Mouse (Mus musculus) G1E (cell line): Measurements from ENCODE around the gene Slco1c1. TPM values are rescaled to one million over a fixed set of nuclear protein-coding genes. Genes with fewer than 3 reads are reported as not detected.

ENCODE experiments used
- ATAC-seq: 2 replicates; pipeline ENCODE4 v1.8.0; 2016; ENCODE audit warnings: mild to moderate bottlenecking; ENCODE audit not compliant: insufficient number of reproducible peaks, poor library complexity, low FRiP score, severe bottlenecking; ENCODE audit errors: extremely low read depth
- DNase-seq: peaks from one replicate; pipeline ENCODE4 v3.0.0; 2012; ENCODE audit warnings: low spot score
- H3K27me3 ChIP-seq: 2 replicates; pipeline ENCODE4 v1.6.1; 2012; ENCODE audit warnings: mild to moderate bottlenecking, low read length, inconsistent platforms; ENCODE audit not compliant: insufficient read depth
- H3K36me3 ChIP-seq: replicated peaks from 2 replicates; pipeline ENCODE3; 2012; ENCODE audit warnings: mild to moderate bottlenecking, inconsistent platforms
- H3K4me1 ChIP-seq: 2 replicates; pipeline ENCODE4 v1.6.1; 2012; ENCODE audit warnings: low read depth, low read length, inconsistent platforms, mixed read lengths; ENCODE audit not compliant: insufficient read depth
- H3K4me3 ChIP-seq: 2 replicates; pipeline ENCODE4 v1.5.1; 2012; ENCODE audit warnings: low read depth, mild to moderate bottlenecking, inconsistent platforms, low read length, moderate library complexity, mixed read lengths
- H3K9me3 ChIP-seq: replicated peaks from 2 replicates; pipeline ENCODE4 v1.6.1; 2012; ENCODE audit warnings: inconsistent platforms
- CTCF ChIP-seq: IDR thresholded peaks from 2 replicates; pipeline ENCODE4 v1.5.1; 2012; ENCODE audit warnings: low read depth, low read length, inconsistent platforms, mixed read lengths
- GATA1 ChIP-seq: IDR thresholded peaks from 2 replicates; pipeline ENCODE4 v1.6.1; 2012; ENCODE audit warnings: borderline replicate concordance, low read length, inconsistent platforms, mixed read lengths
- GATA2 ChIP-seq: IDR thresholded peaks from 2 replicates; pipeline ENCODE4 v1.6.1; 2012; ENCODE audit warnings: low read depth, low read length, inconsistent platforms, borderline replicate concordance
- POLR2AphosphoS5 ChIP-seq: IDR thresholded peaks from 2 replicates; pipeline ENCODE4 v1.6.1; 2012; ENCODE audit warnings: low read depth, low read length, inconsistent platforms; ENCODE audit not compliant: insufficient replicate concordance
- TAL1 ChIP-seq: conservative IDR thresholded peaks from 2 replicates; pipeline ENCODE4 v1.6.1; 2012; ENCODE audit warnings: low read depth, low read length, inconsistent platforms, mixed read lengths
- polyA plus RNA-seq: library from polyadenylated mRNA; stranded (reverse); fragments of >175 nt; gene quantifications from 2 replicates; pipeline ENCODE4 v1.2.3, GENCODE M21; 2012
- total RNA-seq, 2 experiments: library from RNA; stranded (forward) in 1 of 2; stranded (reverse) in 1 of 2; fragments of 200-1000 nt in 1 of 2; fragments of >200 nt in 1 of 2; fragmentation: Nextera tagmentation in 1 of 2; gene quantifications; 2 replicates each; pipeline ENCODE4 v1.2.3; 2014 to 2017

Gene Slco1c1
- total RNA-seq (2014; fragmentation: Nextera tagmentation) = not detected in 2 replicates
- total RNA-seq (2017) = 0.11 TPM in 1 of 2 replicates, not detected in the other
- polyA plus RNA-seq = not detected in 2 replicates

DNA sequence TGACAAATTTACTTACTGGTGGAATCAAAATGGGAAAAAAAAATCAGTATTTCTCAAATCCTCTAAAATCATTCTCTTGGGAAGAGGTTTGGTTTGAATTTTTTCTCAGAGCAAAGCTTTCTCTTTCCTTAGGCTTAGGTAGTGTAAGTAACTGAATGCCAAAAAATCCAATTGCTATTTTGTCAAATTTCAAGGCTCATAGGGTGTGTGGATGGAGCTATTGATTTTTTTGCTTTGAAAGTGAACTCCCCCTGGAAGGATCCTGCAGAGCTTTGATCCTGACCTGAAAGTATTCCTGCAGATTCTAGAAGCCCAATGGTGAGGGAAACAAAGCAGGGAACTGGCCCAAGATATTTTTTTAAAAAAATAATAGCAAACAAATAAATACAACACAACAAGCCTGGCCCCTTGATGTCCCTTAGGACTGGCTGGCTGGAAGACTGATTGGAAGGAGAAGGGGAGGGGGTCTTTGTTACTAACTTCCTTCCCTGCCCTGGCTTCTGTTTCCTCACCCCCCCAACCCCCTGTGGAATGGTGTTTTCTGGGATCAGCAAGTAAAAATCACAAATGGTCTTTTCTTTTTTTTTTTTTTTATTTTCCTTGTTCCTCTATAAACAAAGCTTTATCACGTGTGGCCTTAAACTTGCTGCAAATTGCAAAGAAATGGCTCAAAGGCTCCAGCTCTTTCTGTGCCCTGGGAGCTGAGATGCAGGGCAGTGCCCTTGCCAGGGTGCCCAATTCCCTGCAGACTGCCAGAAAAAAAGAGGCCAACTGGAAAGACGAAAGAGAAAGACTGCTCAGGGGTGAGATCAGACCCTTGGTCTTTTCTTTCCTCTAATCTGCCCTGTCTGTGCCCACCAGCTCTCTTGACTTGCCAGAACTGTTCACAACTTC lies at the start of gene Slco1c1:
Gene Slco1c1, plus strand, starts transcription at position 622 of the 894 bp plus-strand sequence.
- ATAC-seq = no peak
- Histone ChIP-seq H3K9me3 (peaks cover 11% of the 10 kb centered on the region), H3K27me3 (no peaks in the 10 kb centered on the region), H3K4me1 (no peaks in the 10 kb centered on the region), H3K4me3 (no peak within 1 kb of the TSS), H3K36me3 (no peaks in the 10 kb centered on the region)
- TF ChIP-seq TAL1 = no peak
- no peak for TF ChIP-seq POLR2AphosphoS5
- no peak for TF ChIP-seq CTCF
- TF ChIP-seq GATA2 = no peak
- no peak for TF ChIP-seq GATA1
- DNase-seq = no peak

GRCm38 (mm10) chr6:141474696-141475095 lies 49.5 kb upstream of the Slco1c1 start:
- TF ChIP-seq GATA1 = no peak
- no peak for TF ChIP-seq TAL1
- TF ChIP-seq GATA2 = no peak
- no peak for ATAC-seq
- H3K9me3 ChIP-seq = peaks cover 24% of the 10 kb centered on the region

DNA sequence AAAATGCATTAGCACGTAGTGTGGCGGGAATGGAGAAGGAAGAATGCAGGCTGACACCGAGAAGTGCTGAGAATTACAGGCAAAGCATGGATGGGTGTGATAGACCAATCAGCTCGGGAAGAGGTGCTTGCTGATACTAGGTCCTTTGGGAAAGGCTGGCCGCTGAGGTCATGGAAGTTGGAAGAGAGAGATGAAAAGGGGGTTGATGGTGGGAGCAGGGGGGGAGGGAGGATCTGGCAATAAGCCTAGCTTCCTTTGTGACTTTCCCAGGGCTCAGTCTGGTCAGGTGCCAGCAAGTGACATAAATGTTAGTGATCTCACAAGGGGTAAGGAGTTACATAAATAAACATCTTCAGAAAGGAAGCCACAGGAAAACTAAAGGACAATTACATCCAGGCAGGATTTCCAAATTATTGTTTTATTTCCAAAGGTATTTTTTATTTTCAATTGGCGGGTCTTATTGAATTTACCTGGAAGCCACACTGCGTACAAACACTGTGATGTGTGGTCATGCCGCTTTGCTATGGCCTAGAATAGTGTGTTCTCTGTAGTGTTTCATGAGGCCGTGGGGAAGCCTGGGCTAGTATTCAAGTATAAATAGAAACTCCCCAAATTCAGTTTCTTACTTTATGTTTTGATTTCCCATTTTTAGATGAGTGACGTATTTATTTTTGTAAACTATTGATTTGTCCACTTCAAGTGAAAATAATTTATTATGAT lies 38.7 kb upstream of the Slco1c1 start:
- TF ChIP-seq CTCF (no peak), GATA1 (no peak), GATA2 (no peak), TAL1 (no peak), POLR2AphosphoS5 (no peak)
- H3K27me3 ChIP-seq = no peaks in the 10 kb centered on the region
- ATAC-seq (no peak), DNase-seq (no peak)
- H3K4me3 ChIP-seq = no peak overlapping the region
- H3K9me3 ChIP-seq = peaks cover 18% of the 10 kb centered on the region
- no peaks in the 10 kb centered on the region for H3K36me3 ChIP-seq
- H3K4me1 ChIP-seq = no peaks in the 10 kb centered on the region

More at GRCm38 (mm10) chr6:141474696-141475095, 49.5 kb upstream of the Slco1c1 start:
- Histone ChIP-seq H3K27me3 (no peaks in the 10 kb centered on the region), H3K4me3 (no peak overlapping the region), H3K4me1 (no peaks in the 10 kb centered on the region), H3K36me3 (no peaks in the 10 kb centered on the region)
- no peak for DNase-seq

GRCm38 (mm10) chr6:141487266-141487665 lies 36.9 kb upstream of the Slco1c1 start:
- H3K27me3 ChIP-seq = no peaks in the 10 kb centered on the region
- ATAC-seq (no peak), DNase-seq (no peak)
- H3K4me3 ChIP-seq = no peak overlapping the region
- no peaks in the 10 kb centered on the region for H3K4me1 ChIP-seq
- H3K36me3 ChIP-seq = no peaks in the 10 kb centered on the region
- peaks cover 28% of the 10 kb centered on the region for H3K9me3 ChIP-seq
- TF ChIP-seq TAL1 (no peak), GATA1 (no peak), CTCF (no peak), GATA2 (no peak), POLR2AphosphoS5 (no peak)

GRCm38 (mm10) chr6:141488619-141489018 lies 35.5 kb upstream of the Slco1c1 start:
- peaks cover 38% of the 10 kb centered on the region for H3K9me3 ChIP-seq
- no peaks in the 10 kb centered on the region for H3K36me3 ChIP-seq
- no peak for DNase-seq
- no peaks in the 10 kb centered on the region for H3K27me3 ChIP-seq
- TF ChIP-seq GATA2 = no peak
- TF ChIP-seq POLR2AphosphoS5 = no peak
- no peak for TF ChIP-seq TAL1
- TF ChIP-seq GATA1 = no peak
- TF ChIP-seq CTCF = no peak
- H3K4me3 ChIP-seq = no peak overlapping the region
- ATAC-seq = no peak
- no peaks in the 10 kb centered on the region for H3K4me1 ChIP-seq

DNA sequence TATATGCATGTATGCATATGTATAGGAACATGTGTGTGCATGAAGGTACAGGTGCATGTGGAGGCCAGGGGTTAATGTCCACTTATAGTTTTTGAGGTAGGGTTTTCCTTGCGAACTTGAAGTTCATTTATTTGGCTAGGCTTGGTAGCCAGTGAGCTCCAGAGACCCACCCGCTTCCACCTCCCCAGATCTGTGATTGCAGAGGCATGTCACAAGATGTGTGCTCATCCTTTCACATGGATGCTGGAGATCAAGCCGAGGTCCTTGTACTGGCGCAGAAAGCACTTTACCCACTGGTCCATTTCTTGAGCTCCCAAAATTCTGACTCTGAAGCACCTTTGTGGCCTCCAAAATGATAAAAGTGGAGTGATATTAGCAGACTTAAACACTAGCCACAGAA lies 29.3 kb upstream of the Slco1c1 start:
- H3K4me1 ChIP-seq = no peaks in the 10 kb centered on the region
- H3K9me3 ChIP-seq = peaks cover 34% of the 10 kb centered on the region
- ATAC-seq = no peak
- H3K4me3 ChIP-seq = no peak overlapping the region
- H3K27me3 ChIP-seq = no peaks in the 10 kb centered on the region
- DNase-seq = no peak
- TF ChIP-seq GATA1 (no peak), CTCF (no peak), POLR2AphosphoS5 (no peak), GATA2 (no peak), TAL1 (no peak)
- H3K36me3 ChIP-seq = no peaks in the 10 kb centered on the region
